Mouse (Mus musculus) testis, adult 2 months (tissue): ENCODE results near the gene Nectin3. TPM values are rescaled to one million over a fixed set of nuclear protein-coding genes. Genes with fewer than 3 reads are reported as not detected.
A peak's percentile ranks its signal among the peaks of the same experiment; 100 is the strongest.

Experiments used
- H3K27ac ChIP-seq: fragments of 200-500 bp; 2 replicates; pipeline ENCODE4 v1.5.1; 2012; ENCODE audit warnings: low read depth, low read length; ENCODE audit not compliant: control insufficient read depth, insufficient read depth
- H3K27me3 ChIP-seq: fragments of 200-500 bp; 2 replicates; pipeline ENCODE4 v1.6.1; 2012; ENCODE audit warnings: mild to moderate bottlenecking, low read length, moderate library complexity; ENCODE audit not compliant: control insufficient read depth, insufficient read depth
- H3K36me3 ChIP-seq: fragments of 200-500 bp; 2 replicates; pipeline ENCODE4 v1.6.1; 2012; ENCODE audit warnings: mild to moderate bottlenecking, low read length; ENCODE audit not compliant: control insufficient read depth, insufficient read depth
- H3K4me1 ChIP-seq: fragments of 200-500 bp; 2 replicates; pipeline ENCODE4 v1.6.1; 2012; ENCODE audit warnings: low read length; ENCODE audit not compliant: control insufficient read depth, insufficient read depth
- H3K4me3 ChIP-seq: fragments of 200-500 bp; 2 replicates; pipeline ENCODE4 v1.5.1; 2012; ENCODE audit warnings: low read depth, mild to moderate bottlenecking, low read length, moderate library complexity, mixed read lengths; ENCODE audit not compliant: control insufficient read depth
- CTCF ChIP-seq: fragments of 200-500 bp; IDR thresholded peaks from 2 replicates; pipeline ENCODE4 v1.5.1; 2012; ENCODE audit warnings: low read depth, mild to moderate bottlenecking, inconsistent platforms, low read length, moderate library complexity; ENCODE audit not compliant: control insufficient read depth, insufficient read depth, insufficient replicate concordance
- POLR2A ChIP-seq: fragments of 200-500 bp; IDR thresholded peaks from 2 replicates; pipeline ENCODE4 v1.6.1; 2012; ENCODE audit warnings: low read depth, mild to moderate bottlenecking, inconsistent platforms, low read length, moderate library complexity; ENCODE audit not compliant: control insufficient read depth
- polyA plus RNA-seq: library from polyadenylated mRNA; depleted of rRNA; stranded (reverse); fragments of >200 nt; gene quantifications from 2 replicates; pipeline ENCODE4 v1.2.3, GENCODE M21; 2012

Gene Nectin3
- polyA plus RNA-seq, 1 experiment = 197 TPM

DNA sequence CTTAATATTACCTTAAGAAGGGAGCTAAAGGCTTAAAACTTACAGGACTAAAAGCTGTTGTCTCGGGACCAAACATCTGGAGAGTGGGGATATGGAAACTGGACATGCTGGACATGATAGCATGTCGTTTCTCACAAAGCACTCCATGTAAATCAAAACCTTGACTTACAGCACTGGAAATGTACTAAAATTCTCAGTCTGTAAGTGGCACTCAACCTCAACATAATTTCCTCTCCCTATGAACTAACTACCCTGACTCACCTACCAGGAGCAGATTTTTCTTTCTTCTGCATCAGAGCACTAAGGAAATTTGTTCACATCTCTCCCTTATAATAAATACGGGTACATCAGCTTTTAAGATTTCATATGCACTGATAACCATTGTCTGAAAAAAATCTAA is 3.1 kb downstream of the Nectin3 start:
- Histone ChIP-seq H3K4me3 (peak overlapping the region; percentile 71; the same call in 1 of the 2 replicates), H3K36me3 (no peaks in the 10 kb centered on the region), H3K27me3 (no peaks in the 10 kb centered on the region), H3K4me1 (peaks cover 8% of the 10 kb centered on the region), H3K27ac (no peak overlapping the region)
- TF ChIP-seq POLR2A = no peak
- no peak for TF ChIP-seq CTCF

DNA sequence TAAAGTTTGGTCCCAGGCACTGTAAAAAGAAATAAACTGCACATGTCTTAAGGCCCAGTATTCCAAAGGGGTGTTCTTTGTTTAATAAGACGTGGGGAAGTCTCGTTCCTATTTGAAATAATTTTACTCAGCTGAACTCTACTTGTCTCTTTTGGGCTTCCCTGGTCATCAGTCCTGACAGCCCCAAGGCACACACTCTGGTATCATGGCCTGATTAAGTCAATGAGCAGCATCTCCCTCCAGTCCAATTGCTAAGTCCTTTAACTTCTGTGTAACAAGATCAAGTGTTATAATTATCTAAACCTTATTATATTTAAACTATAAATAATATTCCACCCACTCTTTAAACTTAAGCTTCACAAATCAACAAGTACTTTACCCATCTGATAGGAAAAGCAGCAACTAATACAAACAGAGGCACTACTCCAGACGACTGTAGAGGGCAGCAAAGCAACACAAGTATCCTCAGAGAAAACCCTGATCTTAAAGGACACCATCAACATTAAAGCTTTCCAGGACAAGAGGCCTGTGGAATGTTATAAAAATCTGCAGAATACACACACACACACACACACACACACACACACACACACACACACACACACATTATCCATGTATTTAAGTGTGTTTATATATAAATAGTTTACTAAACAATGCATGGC is 10.8 kb downstream of the Nectin3 start:
- H3K27ac ChIP-seq = no peak overlapping the region
- H3K27me3 ChIP-seq = no peaks in the 10 kb centered on the region
- TF ChIP-seq CTCF (no peak), POLR2A (no peak)
- H3K4me1 ChIP-seq = no peaks in the 10 kb centered on the region
- no peak overlapping the region for H3K4me3 ChIP-seq
- no peaks in the 10 kb centered on the region for H3K36me3 ChIP-seq

- Histone ChIP-seq H3K27ac (no peak overlapping the region), H3K36me3 (no peaks in the 10 kb centered on the region), H3K4me3 (no peak overlapping the region), H3K4me1 (no peaks in the 10 kb centered on the region), H3K27me3 (no peaks in the 10 kb centered on the region)
- TF ChIP-seq CTCF (no peak), POLR2A (no peak)
Observed at GRCm38 (mm10) chr16:46477336-46477735, 21.0 kb downstream of the Nectin3 start.

GRCm38 (mm10) chr16:46451421-46451820 is 46.9 kb downstream of the Nectin3 start:
- Histone ChIP-seq H3K27me3 (no peaks in the 10 kb centered on the region), H3K36me3 (no peaks in the 10 kb centered on the region; the same call in 1 of the 2 replicates), H3K27ac (no peak overlapping the region), H3K4me1 (no peaks in the 10 kb centered on the region), H3K4me3 (no peak overlapping the region)
- TF ChIP-seq POLR2A (no peak), CTCF (no peak)

DNA sequence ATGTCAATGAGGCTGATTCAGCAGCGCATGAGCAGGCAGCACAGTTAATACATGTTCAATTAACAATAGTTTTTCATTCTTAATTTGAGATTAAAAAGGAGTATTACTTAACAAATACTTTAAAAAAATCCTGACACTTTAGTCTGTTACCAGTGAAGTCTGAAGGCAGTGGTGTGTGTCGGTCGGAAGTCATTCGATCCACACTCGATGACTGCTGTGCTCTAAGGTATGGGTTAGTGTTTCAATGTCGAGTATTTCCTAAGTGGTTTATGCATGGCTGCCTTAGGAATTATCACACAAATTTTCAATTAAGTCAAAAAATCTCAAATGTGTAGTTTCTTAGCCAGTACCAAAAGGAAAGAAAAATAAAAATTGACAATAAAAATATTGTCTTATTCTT is 49.3 kb downstream of the Nectin3 start:
- Histone ChIP-seq H3K4me3 (no peak overlapping the region), H3K4me1 (no peaks in the 10 kb centered on the region), H3K27me3 (no peaks in the 10 kb centered on the region), H3K27ac (no peak overlapping the region), H3K36me3 (no peaks in the 10 kb centered on the region; the same call in 1 of the 2 replicates)
- no peak for TF ChIP-seq CTCF
- no peak for TF ChIP-seq POLR2A

- H3K4me1 ChIP-seq = no peaks in the 10 kb centered on the region
- no peak overlapping the region for H3K27ac ChIP-seq
- no peak overlapping the region for H3K4me3 ChIP-seq
- peaks cover 4% of the 10 kb centered on the region for H3K36me3 ChIP-seq
- TF ChIP-seq POLR2A = no peak
- no peak for TF ChIP-seq CTCF
- H3K27me3 ChIP-seq = no peaks in the 10 kb centered on the region
Observed at GRCm38 (mm10) chr16:46431317-46431716, 67.0 kb downstream of the Nectin3 start.

DNA sequence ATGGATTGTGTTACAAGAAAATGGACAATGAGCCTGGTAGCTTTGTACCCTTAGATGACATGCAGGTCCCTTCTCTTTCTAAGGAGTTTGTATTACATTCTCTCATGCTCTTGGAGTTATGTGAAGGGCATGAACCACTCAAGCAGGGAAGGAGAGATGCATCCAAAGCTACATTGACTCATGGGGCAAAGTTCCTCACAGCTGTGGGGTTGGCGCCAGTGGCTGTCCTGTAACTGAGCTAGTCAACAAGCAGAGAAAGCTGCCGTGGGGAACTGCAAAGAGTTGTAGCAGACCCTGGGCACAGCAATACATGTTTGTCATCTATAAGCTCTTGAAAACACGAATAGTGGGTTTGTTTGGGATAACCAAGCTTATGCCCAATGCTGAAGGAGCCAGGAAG is 82.1 kb downstream of the Nectin3 start:
- no peaks in the 10 kb centered on the region for H3K4me1 ChIP-seq
- no peaks in the 10 kb centered on the region for H3K27me3 ChIP-seq
- H3K36me3 ChIP-seq = no peaks in the 10 kb centered on the region
- TF ChIP-seq CTCF = no peak
- no peak for TF ChIP-seq POLR2A
- peak overlapping the region; percentile 39 for H3K4me3 ChIP-seq
- H3K27ac ChIP-seq = no peak overlapping the region
